Mouse (Mus musculus): ENCODE data around the gene Fcgr4.
A peak's percentile ranks its signal among the peaks of the same experiment; 100 is the strongest.

DNA sequence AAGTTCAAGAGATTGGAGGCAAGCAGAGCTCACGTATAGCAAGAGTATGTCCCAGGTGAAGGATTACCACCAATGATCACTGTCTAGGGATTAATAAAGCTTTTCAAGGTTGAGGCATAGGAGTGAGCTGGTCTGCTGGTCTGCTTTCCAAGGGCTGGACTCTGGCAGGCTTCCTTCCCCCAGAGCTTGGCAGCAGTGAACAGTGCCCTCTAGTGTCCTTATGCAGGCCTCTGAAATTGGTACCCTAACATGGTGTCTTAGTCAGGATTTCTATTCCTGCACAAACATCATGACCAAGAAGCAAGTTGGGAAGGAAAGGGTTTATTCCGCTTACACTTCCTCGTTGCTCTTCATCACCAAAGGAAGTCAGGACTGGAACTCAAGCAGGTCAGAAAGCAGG is 22.0 kb upstream of the Fcgr4 start:
- TF ChIP-seq POLR2A (IDR thresholded peaks at IDR 0.05; ENCODE audit: control insufficient read depth, extremely low read depth, insufficient read depth, low read length, poor library complexity) (no peak), CTCF (IDR thresholded peaks at IDR 0.05; ENCODE audit: borderline replicate concordance, control insufficient read depth, extremely low read depth, insufficient read depth, low read length, poor library complexity) (0 out of 2 replicates have a peak, but pooled peaks have one; percentile 23)

All from thymus, adult 2 months (tissue).